Mouse (Mus musculus) hindbrain, embryonic 15.5 days (tissue): ENCODE measurements around the gene Gal3st2b. TPM values are rescaled to one million over a fixed set of nuclear protein-coding genes. Genes with fewer than 3 reads are reported as not detected.
"Not testable (repeated sequence)": the region's sequence is repeated elsewhere in the genome, so short reads cannot be mapped to it uniquely, and the experiment has no call there.

Source experiments
- ATAC-seq: fragments of 200-750 bp; cut with Nextera tagmentation; 2 replicates; pipeline ENCODE4 v1.8.0; 2017; ENCODE audit warnings: low read depth, moderate number of reproducible peaks, moderate TSS enrichment; ENCODE audit not compliant: low FRiP score
- H3K27ac ChIP-seq: fragments of 300-500 bp; sonication (generic); replicated peaks from 2 replicates; pipeline ENCODE4 v1.5.1; 2015; ENCODE audit warnings: mild to moderate bottlenecking, inconsistent platforms
- H3K27me3 ChIP-seq: fragments of 300-500 bp; sonication (generic); 2 replicates; pipeline ENCODE4 v1.6.1; 2015; ENCODE audit warnings: control low read depth, inconsistent platforms
- H3K36me3 ChIP-seq: fragments of 300-500 bp; sonication (generic); 2 replicates; pipeline ENCODE4 v1.6.1; 2015; ENCODE audit warnings: control low read depth, inconsistent platforms
- H3K4me1 ChIP-seq: fragments of 300-500 bp; sonication (generic); replicated peaks from 2 replicates; pipeline ENCODE4 v1.6.1; 2015; ENCODE audit warnings: control low read depth, inconsistent platforms
- H3K4me2 ChIP-seq: fragments of 300-500 bp; sonication (generic); 2 replicates; pipeline ENCODE4 v1.6.1; 2015; ENCODE audit warnings: moderate library complexity, mild to moderate bottlenecking, inconsistent platforms
- H3K4me3 ChIP-seq: fragments of 300-500 bp; sonication (generic); 2 replicates; pipeline ENCODE4 v1.5.1; 2015; ENCODE audit warnings: mild to moderate bottlenecking, inconsistent platforms
- H3K9ac ChIP-seq: fragments of 300-500 bp; sonication (generic); 2 replicates; pipeline ENCODE4 v1.6.1; 2015; ENCODE audit warnings: inconsistent platforms
- H3K9me3 ChIP-seq: fragments of 300-500 bp; sonication (generic); 2 replicates; pipeline ENCODE4 v1.6.1; 2016; ENCODE audit warnings: control low read depth, inconsistent platforms
- WGBS: fragments of 180-500 bp; shearing (Covaris S2); methylation state at CpG from one replicate; pipeline ENCODE4 v1.1.7; 2015; 5-methylcytosine and 5-hydroxymethylcytosine counted together
- polyA plus RNA-seq: library from polyadenylated mRNA; unstranded; fragments of >200 nt; fragmentation: Nextera tagmentation; extraction: Ambion mirVana; gene quantifications from 2 replicates; pipeline ENCODE4 v1.2.1, GENCODE M21; 2015

Gene Gal3st2b
- polyA plus RNA-seq, 1 experiment from 2014 or later = not detected

GRCm38 (mm10) chr1:93922609-93923008 lies 4.5 kb downstream of the Gal3st2b start:
- not testable (repeated sequence) for H3K27me3 ChIP-seq, H3K9me3 ChIP-seq, H3K36me3 ChIP-seq, H3K27ac ChIP-seq, H3K4me3 ChIP-seq, H3K4me1 ChIP-seq, ATAC-seq, H3K4me2 ChIP-seq, H3K9ac ChIP-seq
- WGBS = 86% methylated on average over 3 of the region's 3 CpGs

- H3K4me3 ChIP-seq, H3K4me1 ChIP-seq, H3K27ac ChIP-seq, H3K27me3 ChIP-seq, H3K9ac ChIP-seq, H3K9me3 ChIP-seq, H3K4me2 ChIP-seq, ATAC-seq, H3K36me3 ChIP-seq: not testable (repeated sequence)
- WGBS = 53% methylated on average over 2 of the region's 2 CpGs
These were observed 5.0 kb downstream of the Gal3st2b start for GRCm38 (mm10) chr1:93923098-93923497.

- ATAC-seq, H3K36me3 ChIP-seq, H3K27ac ChIP-seq, H3K27me3 ChIP-seq, H3K9ac ChIP-seq, H3K9me3 ChIP-seq, H3K4me3 ChIP-seq, H3K4me1 ChIP-seq, H3K4me2 ChIP-seq: not testable (repeated sequence)
- WGBS = 93% methylated on average over 1 of the region's 1 CpGs
These were observed 17.3 kb downstream of the Gal3st2b start for GRCm38 (mm10) chr1:93935378-93935777.

GRCm38 (mm10) chr1:93937807-93938206 lies 19.7 kb downstream of the Gal3st2b start:
- H3K4me1 ChIP-seq, H3K36me3 ChIP-seq, H3K4me3 ChIP-seq, H3K9me3 ChIP-seq, ATAC-seq, H3K9ac ChIP-seq, H3K4me2 ChIP-seq, H3K27ac ChIP-seq, H3K27me3 ChIP-seq: not testable (repeated sequence)
- 83% methylated on average over 1 of the region's 1 CpGs for WGBS

- not testable (repeated sequence) for H3K36me3 ChIP-seq, H3K9me3 ChIP-seq, H3K27me3 ChIP-seq, H3K4me1 ChIP-seq, H3K9ac ChIP-seq, H3K27ac ChIP-seq, H3K4me3 ChIP-seq, H3K4me2 ChIP-seq, ATAC-seq
- WGBS = 92% methylated on average over 7 of the region's 7 CpGs
These were observed 20.3 kb downstream of the Gal3st2b start for GRCm38 (mm10) chr1:93938415-93938814.

- not testable (repeated sequence) for H3K9me3 ChIP-seq, H3K4me3 ChIP-seq, ATAC-seq, H3K27ac ChIP-seq, H3K4me1 ChIP-seq, H3K27me3 ChIP-seq, H3K9ac ChIP-seq, H3K36me3 ChIP-seq, H3K4me2 ChIP-seq
- WGBS = no CpG with 5 or more reads among the region's 11 CpGs
These were observed 31.0 kb downstream of the Gal3st2b start for GRCm38 (mm10) chr1:93949087-93949486.

GRCm38 (mm10) chr1:93966489-93966888 lies 48.4 kb downstream of the Gal3st2b start:
- WGBS = no CpG with 5 or more reads among the region's 1 CpGs
- not testable (repeated sequence) for H3K27me3 ChIP-seq, H3K36me3 ChIP-seq, H3K9ac ChIP-seq, H3K27ac ChIP-seq, H3K9me3 ChIP-seq, H3K4me2 ChIP-seq, ATAC-seq, H3K4me1 ChIP-seq, H3K4me3 ChIP-seq

GRCm38 (mm10) chr1:93970380-93970779 lies 52.3 kb downstream of the Gal3st2b start:
- not testable (repeated sequence) for H3K27ac ChIP-seq, H3K27me3 ChIP-seq, H3K4me3 ChIP-seq, H3K4me1 ChIP-seq, H3K4me2 ChIP-seq, H3K9ac ChIP-seq, H3K36me3 ChIP-seq, ATAC-seq, H3K9me3 ChIP-seq
- WGBS = 56% methylated on average over 3 of the region's 5 CpGs

GRCm38 (mm10) chr1:93970797-93971196 lies 52.7 kb downstream of the Gal3st2b start:
- not testable (repeated sequence) for H3K36me3 ChIP-seq, H3K4me1 ChIP-seq, H3K4me2 ChIP-seq, H3K4me3 ChIP-seq, H3K9ac ChIP-seq, ATAC-seq, H3K9me3 ChIP-seq, H3K27me3 ChIP-seq, H3K27ac ChIP-seq
- WGBS = no CpG with 5 or more reads among the region's 4 CpGs

GRCm38 (mm10) chr1:93975764-93976163 lies 57.7 kb downstream of the Gal3st2b start:
- not testable (repeated sequence) for H3K27me3 ChIP-seq, H3K4me1 ChIP-seq, H3K36me3 ChIP-seq, ATAC-seq, H3K9me3 ChIP-seq, H3K4me2 ChIP-seq, H3K27ac ChIP-seq, H3K9ac ChIP-seq, H3K4me3 ChIP-seq
- 82% methylated on average over 2 of the region's 4 CpGs for WGBS

GRCm38 (mm10) chr1:93978287-93978686 lies 60.2 kb downstream of the Gal3st2b start:
- not testable (repeated sequence) for ATAC-seq, H3K9ac ChIP-seq, H3K4me1 ChIP-seq, H3K4me3 ChIP-seq, H3K36me3 ChIP-seq, H3K27ac ChIP-seq, H3K9me3 ChIP-seq, H3K27me3 ChIP-seq, H3K4me2 ChIP-seq
- no CpG with 5 or more reads among the region's 7 CpGs for WGBS

GRCm38 (mm10) chr1:93980932-93981331 lies 62.8 kb downstream of the Gal3st2b start:
- ATAC-seq = 0 out of 2 replicates have a peak, but pooled peaks have one; percentile 55
- H3K27ac ChIP-seq, H3K36me3 ChIP-seq, H3K4me2 ChIP-seq, H3K9me3 ChIP-seq, H3K9ac ChIP-seq, H3K4me1 ChIP-seq, H3K27me3 ChIP-seq, H3K4me3 ChIP-seq: not testable (repeated sequence)
- no CpG with 5 or more reads among the region's 2 CpGs for WGBS

GRCm38 (mm10) chr1:93986167-93986566 lies 68.1 kb downstream of the Gal3st2b start:
- 94% methylated on average over 3 of the region's 3 CpGs for WGBS
- no peak overlapping the region for H3K4me3 ChIP-seq
- H3K36me3 ChIP-seq = no peaks in the 10 kb centered on the region
- H3K4me1 ChIP-seq = no peaks in the 10 kb centered on the region
- no peaks in the 10 kb centered on the region for H3K27me3 ChIP-seq
- no peaks in the 10 kb centered on the region for H3K9me3 ChIP-seq
- no peak for ATAC-seq
- H3K27ac ChIP-seq = no peak overlapping the region
- H3K9ac ChIP-seq = no peak overlapping the region
- no peak overlapping the region for H3K4me2 ChIP-seq
